Mouse (Mus musculus) testis, adult 2 months (tissue): ENCODE data around the gene Zxdc. TPM values are rescaled to one million over a fixed set of nuclear protein-coding genes. Genes with fewer than 3 reads are reported as not detected.
A peak's percentile ranks its signal among the peaks of the same experiment; 100 is the strongest.

Experiments
- H3K27ac ChIP-seq: fragments of 200-500 bp; 2 replicates; pipeline ENCODE4 v1.5.1; 2012; ENCODE audit warnings: low read depth, low read length; ENCODE audit not compliant: control insufficient read depth, insufficient read depth
- H3K27me3 ChIP-seq: fragments of 200-500 bp; 2 replicates; pipeline ENCODE4 v1.6.1; 2012; ENCODE audit warnings: mild to moderate bottlenecking, low read length, moderate library complexity; ENCODE audit not compliant: control insufficient read depth, insufficient read depth
- H3K36me3 ChIP-seq: fragments of 200-500 bp; 2 replicates; pipeline ENCODE4 v1.6.1; 2012; ENCODE audit warnings: mild to moderate bottlenecking, low read length; ENCODE audit not compliant: control insufficient read depth, insufficient read depth
- H3K4me1 ChIP-seq: fragments of 200-500 bp; 2 replicates; pipeline ENCODE4 v1.6.1; 2012; ENCODE audit warnings: low read length; ENCODE audit not compliant: control insufficient read depth, insufficient read depth
- H3K4me3 ChIP-seq: fragments of 200-500 bp; 2 replicates; pipeline ENCODE4 v1.5.1; 2012; ENCODE audit warnings: low read depth, mild to moderate bottlenecking, low read length, moderate library complexity, mixed read lengths; ENCODE audit not compliant: control insufficient read depth
- CTCF ChIP-seq: fragments of 200-500 bp; IDR thresholded peaks from 2 replicates; pipeline ENCODE4 v1.5.1; 2012; ENCODE audit warnings: low read depth, mild to moderate bottlenecking, inconsistent platforms, low read length, moderate library complexity; ENCODE audit not compliant: control insufficient read depth, insufficient read depth, insufficient replicate concordance
- POLR2A ChIP-seq: fragments of 200-500 bp; IDR thresholded peaks from 2 replicates; pipeline ENCODE4 v1.6.1; 2012; ENCODE audit warnings: low read depth, mild to moderate bottlenecking, inconsistent platforms, low read length, moderate library complexity; ENCODE audit not compliant: control insufficient read depth
- polyA plus RNA-seq: library from polyadenylated mRNA; depleted of rRNA; stranded (reverse); fragments of >200 nt; gene quantifications from 2 replicates; pipeline ENCODE4 v1.2.3, GENCODE M21; 2012

Gene Zxdc
- polyA plus RNA-seq, 1 experiment, result 5.4 TPM

DNA sequence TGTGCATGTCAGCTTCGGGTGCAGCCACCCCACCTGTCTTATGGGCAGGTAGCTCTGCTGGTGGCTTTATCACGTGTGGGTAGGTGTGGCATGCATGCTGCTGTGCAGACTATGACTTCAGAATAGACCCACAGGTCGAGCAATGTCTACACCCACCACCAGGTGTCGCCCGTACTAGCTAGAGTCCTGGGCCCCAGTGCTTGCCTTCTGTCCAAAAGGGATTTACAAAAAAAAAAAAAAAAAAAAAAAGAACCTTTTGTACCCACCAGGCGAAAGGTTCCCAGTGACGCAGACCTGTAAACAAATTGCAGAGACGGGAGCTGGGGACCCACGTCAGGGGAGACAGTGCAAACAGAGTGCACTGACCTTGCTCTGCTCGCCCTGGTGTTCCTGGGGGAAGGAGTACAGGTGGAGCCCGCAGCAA is 65.9 kb downstream of the Zxdc start:
- no peaks in the 10 kb centered on the region for H3K36me3 ChIP-seq
- no peak overlapping the region for H3K27ac ChIP-seq
- no peaks in the 10 kb centered on the region for H3K4me1 ChIP-seq
- no peaks in the 10 kb centered on the region for H3K27me3 ChIP-seq
- peak overlapping the region; percentile 43 for H3K4me3 ChIP-seq
- TF ChIP-seq POLR2A (peak; percentile 43; the same call in 1 of the 2 replicates), CTCF (peak; percentile 61; the same call in 1 of the 2 replicates)

DNA sequence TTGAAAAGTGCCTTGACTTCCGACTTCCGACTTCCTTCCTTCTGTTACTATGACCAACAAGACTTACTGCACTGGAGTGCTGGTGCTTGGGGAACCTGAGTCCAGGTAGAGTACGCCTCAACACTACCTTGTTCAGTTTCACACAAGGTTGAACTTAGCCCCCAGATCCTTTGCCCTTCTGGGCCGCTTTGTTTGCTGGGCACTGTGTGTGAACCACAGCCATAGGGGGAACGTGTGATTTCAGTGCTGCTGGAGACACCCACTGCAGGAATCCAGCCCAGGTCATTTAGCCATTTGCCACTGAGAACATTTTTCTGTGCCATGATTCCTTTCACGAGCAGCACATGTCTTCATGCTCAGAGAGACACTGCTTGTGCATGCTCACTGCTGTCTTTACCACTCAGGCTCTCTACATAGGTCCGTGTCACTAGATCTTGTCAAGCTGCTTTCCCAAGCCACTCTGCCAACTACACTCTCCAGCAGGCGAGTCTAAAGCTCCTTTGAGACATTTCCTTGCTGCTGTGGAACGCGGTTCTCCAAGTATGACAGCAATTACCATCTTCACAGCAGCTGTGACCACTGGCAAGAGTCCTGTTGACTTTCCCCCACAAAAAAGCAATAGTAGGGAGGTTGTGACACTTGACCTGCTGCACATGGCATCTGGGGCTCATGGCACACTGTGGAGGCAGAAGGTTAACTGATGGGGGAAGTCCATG is 67.1 kb downstream of the Zxdc start:
- Histone ChIP-seq H3K36me3 (no peaks in the 10 kb centered on the region), H3K4me3 (no peak overlapping the region), H3K4me1 (no peaks in the 10 kb centered on the region), H3K27me3 (no peaks in the 10 kb centered on the region), H3K27ac (no peak overlapping the region)
- TF ChIP-seq POLR2A, result no peak
- TF ChIP-seq CTCF, result no peak

DNA sequence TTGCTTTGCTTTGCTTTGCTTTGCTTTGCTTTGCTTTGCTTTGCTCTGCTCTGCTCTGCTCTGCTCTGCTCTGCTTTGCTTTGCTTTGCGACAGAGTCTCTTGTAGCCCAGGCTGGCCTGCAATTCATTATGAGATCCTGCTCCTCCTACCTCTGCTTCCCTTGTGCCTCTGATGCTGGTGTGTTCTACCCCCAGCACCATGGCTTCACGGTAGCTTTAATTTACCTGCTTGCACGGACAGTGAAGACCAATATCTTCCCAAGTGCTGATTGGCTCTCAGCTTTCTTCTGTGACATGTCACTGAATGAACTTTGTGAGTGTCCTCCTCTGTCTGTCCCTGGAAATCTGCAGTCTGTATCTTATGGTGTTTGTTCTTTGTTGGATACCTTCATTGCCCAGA is 67.7 kb downstream of the Zxdc start:
- Histone ChIP-seq H3K27ac (no peak overlapping the region), H3K36me3 (no peaks in the 10 kb centered on the region), H3K27me3 (no peaks in the 10 kb centered on the region), H3K4me1 (no peaks in the 10 kb centered on the region), H3K4me3 (no peak overlapping the region)
- TF ChIP-seq CTCF, result no peak
- TF ChIP-seq POLR2A, result no peak

DNA sequence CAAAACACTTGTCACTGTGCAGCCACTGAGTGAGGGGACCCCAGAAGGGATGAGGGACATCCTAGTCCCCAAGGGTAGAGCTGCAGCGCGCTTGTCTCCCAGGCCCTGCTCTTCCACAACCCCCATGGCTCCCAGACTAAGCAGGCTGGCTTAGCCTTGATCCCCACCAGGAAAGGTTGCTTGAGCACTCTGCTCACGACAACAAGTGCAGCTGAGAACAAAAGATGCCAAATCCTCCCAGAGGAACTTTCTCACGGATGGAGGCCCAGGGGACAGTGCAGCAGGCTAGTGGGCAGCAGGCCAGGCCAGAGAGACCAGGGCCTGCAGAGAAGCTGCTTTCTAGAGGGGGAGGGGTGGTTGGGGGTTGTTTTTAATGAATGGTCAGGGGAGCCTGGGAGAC is 77.6 kb downstream of the Zxdc start:
- Histone ChIP-seq H3K27ac (no peak overlapping the region), H3K4me3 (no peak overlapping the region)
- TF ChIP-seq POLR2A (no peak), CTCF (no peak)

DNA sequence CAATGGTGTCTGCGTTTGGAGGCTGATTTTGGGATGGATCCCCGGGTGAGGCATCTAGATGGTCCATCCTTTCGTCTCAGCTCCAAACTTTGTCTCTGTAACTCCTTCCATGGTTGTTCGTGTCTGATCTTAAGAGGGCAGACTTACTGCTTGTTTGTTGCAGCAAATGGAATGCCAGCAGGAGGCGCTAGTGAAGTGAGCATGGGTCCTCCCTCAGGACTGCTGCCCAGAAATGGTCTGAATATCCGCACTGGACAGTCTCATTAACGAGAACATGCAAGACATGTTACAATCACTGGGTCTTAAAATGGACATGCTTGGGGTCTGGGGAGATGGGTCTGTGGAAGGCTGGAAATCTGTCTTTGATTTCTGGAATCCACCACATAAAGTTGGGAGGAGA is 80.9 kb downstream of the Zxdc start:
- Histone ChIP-seq H3K27me3 (no peaks in the 10 kb centered on the region), H3K36me3 (no peaks in the 10 kb centered on the region), H3K27ac (no peak overlapping the region), H3K4me1 (no peaks in the 10 kb centered on the region), H3K4me3 (no peak overlapping the region)
- TF ChIP-seq CTCF (peak; percentile 75; the same call in 1 of the 2 replicates), POLR2A (no peak)

More for the DNA sequence above, 77.6 kb downstream of the Zxdc start:
- H3K27me3 ChIP-seq, result no peaks in the 10 kb centered on the region
- no peaks in the 10 kb centered on the region for H3K36me3 ChIP-seq
- no peaks in the 10 kb centered on the region for H3K4me1 ChIP-seq

DNA sequence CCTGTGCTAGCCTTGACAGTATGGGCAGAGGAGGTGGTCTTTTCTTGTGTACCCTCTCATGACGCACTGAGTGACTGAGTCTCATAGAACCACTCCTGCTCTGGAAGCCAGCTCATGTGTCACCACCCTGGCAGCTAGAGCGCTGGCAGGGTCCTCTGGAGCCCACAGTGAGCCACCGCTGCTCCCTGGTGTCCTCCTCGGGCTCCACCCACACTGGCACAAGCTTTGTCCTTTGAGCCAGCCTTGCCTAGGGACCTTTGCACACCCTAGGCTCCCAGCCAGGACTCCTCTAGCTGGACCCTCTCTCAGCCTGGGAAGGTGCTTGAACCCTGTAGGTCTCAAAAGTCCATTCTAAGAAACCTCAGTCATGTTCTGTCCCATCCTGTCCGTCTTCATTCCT is 81.4 kb downstream of the Zxdc start:
- TF ChIP-seq CTCF, result no peak
- no peak for TF ChIP-seq POLR2A
- no peak overlapping the region for H3K4me3 ChIP-seq
- H3K4me1 ChIP-seq, result no peaks in the 10 kb centered on the region
- no peak overlapping the region for H3K27ac ChIP-seq
- H3K36me3 ChIP-seq, result no peaks in the 10 kb centered on the region
- H3K27me3 ChIP-seq, result no peaks in the 10 kb centered on the region

DNA sequence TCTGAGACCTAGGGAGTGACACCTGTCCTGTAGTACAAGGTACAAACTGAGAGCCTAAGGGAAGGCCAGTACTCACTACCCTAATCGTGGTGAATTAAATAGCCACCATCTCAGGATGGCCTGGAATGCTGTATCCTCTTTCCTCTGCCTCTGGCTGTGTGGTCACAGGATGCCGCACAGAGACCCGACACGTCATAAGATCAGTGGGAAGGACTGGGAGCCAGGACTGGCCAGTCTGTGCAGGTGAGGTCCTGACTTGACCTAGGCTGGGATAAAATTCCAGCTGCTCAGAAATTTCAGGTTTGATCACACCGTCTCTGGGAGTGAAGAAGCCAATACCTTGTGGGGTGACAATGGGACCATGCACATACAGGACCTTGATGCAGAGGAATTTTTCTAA is 82.2 kb downstream of the Zxdc start:
- Histone ChIP-seq H3K36me3 (no peaks in the 10 kb centered on the region), H3K4me3 (no peak overlapping the region), H3K27ac (no peak overlapping the region), H3K27me3 (no peaks in the 10 kb centered on the region), H3K4me1 (no peaks in the 10 kb centered on the region)
- no peak for TF ChIP-seq CTCF
- no peak for TF ChIP-seq POLR2A
